Mouse (Mus musculus): ENCODE results near the gene Slc25a14.
A peak's percentile ranks its signal among the peaks of the same experiment; 100 is the strongest.

DNA sequence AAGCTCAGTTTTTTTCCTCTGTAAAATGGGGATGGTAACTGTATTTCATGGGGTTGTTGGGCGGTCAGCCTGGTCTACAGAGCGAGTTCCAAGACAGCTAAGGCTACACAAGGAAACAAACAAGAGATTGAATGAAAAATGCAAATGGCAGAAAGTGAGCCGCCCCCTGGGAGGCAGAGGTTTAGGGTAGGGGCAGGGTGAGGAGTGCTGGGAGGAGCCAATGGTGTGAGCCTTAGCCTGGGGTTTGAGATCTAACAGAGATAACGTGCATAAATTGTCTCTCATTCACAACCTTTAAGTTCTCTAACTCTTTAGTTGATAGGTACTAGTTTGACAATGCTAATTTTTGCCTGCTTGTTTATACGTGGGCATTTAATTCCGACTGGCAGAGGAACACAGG, 71.2 kb downstream of the Slc25a14 start:
- TF ChIP-seq POLR2AphosphoS2 (IDR thresholded peaks at IDR 0.05; ENCODE audit: low read length) (no peak), KAT2A (conservative IDR thresholded peaks at IDR 0.05; ENCODE audit: low read depth, low read length) (no peak), CTCF (IDR thresholded peaks at IDR 0.05 in 2 of 3, conservative IDR thresholded peaks at IDR 0.05 in 1 of 3; ENCODE audit: control insufficient read depth in 1 of 3, insufficient read depth in 1 of 3, low read depth in 2 of 3, low read length in 3 of 3, poor library complexity in 1 of 3, severe bottlenecking in 1 of 3) (no peak), CHD1 (IDR thresholded peaks at IDR 0.05; ENCODE audit: low read depth, low read length) (no peak), EP300 (IDR thresholded peaks at IDR 0.05; ENCODE audit: low read depth in 1 of 2, low read length in 2 of 2) (no peak), POLR2A (IDR thresholded peaks at IDR 0.05; ENCODE audit: control insufficient read depth in 1 of 2, insufficient read depth in 1 of 2, low read depth in 1 of 2, low read length in 2 of 2, poor library complexity in 1 of 2) (no peak), USF1 (IDR thresholded peaks at IDR 0.05; ENCODE audit: low read depth, low read length) (no peak), GATA1 (IDR thresholded peaks at IDR 0.05; ENCODE audit: low read depth, low read length) (peak; percentile 61), SIN3A (IDR thresholded peaks at IDR 0.05; ENCODE audit: low read length) (no peak; the same call in 1 of the 2 replicates), MAFK (IDR thresholded peaks at IDR 0.05; ENCODE audit: borderline replicate concordance, low read depth, low read length) (no peak)

All from MEL (cell line).